Mouse (Mus musculus): ENCODE measurements at regions not wholly inside any gene's neighbourhood (a gene's known extent, or its start where the extent isn't known, plus 50 kb on each side); places are given as distances from the start of the nearest gene placed in this dataset.
A peak's percentile ranks its signal among the peaks of the same experiment; 100 is the strongest.

GRCm38 (mm10) chr3:39360278-39360677 is 473.5 kb downstream of the Fat4 start:
- intact Hi-C loops (cut with DNase I) = no loop called here
- no peak for DNase-seq

- no peak for DNase-seq
Measured at GRCm38 (mm10) chr3:39370926-39371325, 484.2 kb downstream of the Fat4 start.

GRCm38 (mm10) chr3:39372426-39372950 is 485.7 kb downstream of the Fat4 start:
- intact Hi-C loops (cut with DNase I) = no loop called here
- no peak for DNase-seq

More at GRCm38 (mm10) chr3:39370926-39371325, 484.2 kb downstream of the Fat4 start:
- intact Hi-C loops (cut with DNase I) = no loop called here

GRCm38 (mm10) chr3:39375465-39375864 is 488.7 kb downstream of the Fat4 start:
- intact Hi-C loops (cut with DNase I) = no loop called here
- DNase-seq = no peak

GRCm38 (mm10) chr3:39388491-39388890 is 501.8 kb downstream of the Fat4 start:
- no peak for DNase-seq
- intact Hi-C loops (cut with DNase I) = no loop called here

GRCm38 (mm10) chr3:39390442-39390841 is 503.7 kb downstream of the Fat4 start:
- no peak for DNase-seq
- intact Hi-C loops (cut with DNase I) = loop anchor here (5.0 kb wide), 1 partner anchor 427 kb away; no protein-coding TSS in a partner anchor

GRCm38 (mm10) chr3:39392053-39392452 is 505.3 kb downstream of the Fat4 start:
- DNase-seq = no peak
- intact Hi-C loops (cut with DNase I) = loop anchor here (5.0 kb wide), 1 partner anchor 425 kb away; no protein-coding TSS in a partner anchor

- no peak for DNase-seq
- intact Hi-C loops (cut with DNase I) = no loop called here
Measured at GRCm38 (mm10) chr3:39396672-39397071, 509.9 kb downstream of the Fat4 start.

- intact Hi-C loops (cut with DNase I) = no loop called here
- no peak for DNase-seq
Measured at GRCm38 (mm10) chr3:39397255-39397654, 510.5 kb downstream of the Fat4 start.

- DNase-seq = no peak
- intact Hi-C loops (cut with DNase I) = no loop called here
Measured at GRCm38 (mm10) chr3:39397677-39398076, 510.9 kb downstream of the Fat4 start.

GRCm38 (mm10) chr3:39424778-39425642 is 538.3 kb downstream of the Fat4 start:
- no peak for DNase-seq
- intact Hi-C loops (cut with DNase I) = no loop called here

GRCm38 (mm10) chr3:39425643-39426016 is 538.9 kb downstream of the Fat4 start:
- intact Hi-C loops (cut with DNase I) = no loop called here
- DNase-seq = no peak

GRCm38 (mm10) chr3:39443328-39443727 is 556.6 kb downstream of the Fat4 start:
- peak; percentile 21 to 31 for DNase-seq
- intact Hi-C loops (cut with DNase I) = no loop called here

- no peak for DNase-seq
- intact Hi-C loops (cut with DNase I) = no loop called here
Measured at GRCm38 (mm10) chr3:39455650-39456049, 568.9 kb downstream of the Fat4 start.

- DNase-seq = no peak
- intact Hi-C loops (cut with DNase I) = no loop called here
Measured at GRCm38 (mm10) chr3:39460183-39460888, 573.6 kb downstream of the Fat4 start.

- intact Hi-C loops (cut with DNase I) = no loop called here
- no peak for DNase-seq
Measured at GRCm38 (mm10) chr3:39461561-39461960, 574.8 kb downstream of the Fat4 start.

- no peak for DNase-seq
- intact Hi-C loops (cut with DNase I) = no loop called here
Measured at GRCm38 (mm10) chr3:39465811-39466210, 579.1 kb downstream of the Fat4 start.

GRCm38 (mm10) chr3:39489392-39489791 is 602.7 kb downstream of the Fat4 start:
- DNase-seq = no peak
- intact Hi-C loops (cut with DNase I) = no loop called here

- intact Hi-C loops (cut with DNase I) = no loop called here
- DNase-seq = no peak
Measured at GRCm38 (mm10) chr3:39494363-39494762, 607.6 kb downstream of the Fat4 start.

- DNase-seq = no peak
- intact Hi-C loops (cut with DNase I) = no loop called here
Measured at GRCm38 (mm10) chr3:39528087-39528486, 641.3 kb downstream of the Fat4 start.

GRCm38 (mm10) chr3:39537515-39537914 is 650.8 kb downstream of the Fat4 start:
- peak in 1 of 2 experiments; percentile 19 for DNase-seq
- intact Hi-C loops (cut with DNase I) = no loop called here

Data from gastrocnemius, postnatal 36 days (tissue).